Mouse (Mus musculus) embryonic fibroblast, embryonic 13.5 days (primary cell): ENCODE measurements around the gene Mastl. TPM values are rescaled to one million over a fixed set of nuclear protein-coding genes. Genes with fewer than 3 reads are reported as not detected.

Source experiments
- H3K27ac ChIP-seq: 2 replicates; pipeline ENCODE4 v1.5.1; 2012; ENCODE audit warnings: low read length, control low read depth, inconsistent platforms; ENCODE audit not compliant: insufficient read depth
- H3K4me1 ChIP-seq: 2 replicates; pipeline ENCODE4 v1.6.1; 2011; ENCODE audit warnings: low read length; ENCODE audit not compliant: control insufficient read depth, insufficient read depth
- H3K4me3 ChIP-seq: 2 replicates; pipeline ENCODE4 v1.5.1; 2011; ENCODE audit warnings: mild to moderate bottlenecking, control low read depth, low read length; ENCODE audit not compliant: insufficient read depth
- CTCF ChIP-seq: IDR thresholded peaks from 2 replicates; pipeline ENCODE4 v1.5.1; 2011; ENCODE audit warnings: mild to moderate bottlenecking, control low read depth, low read length, moderate library complexity, borderline replicate concordance; ENCODE audit not compliant: insufficient read depth
- POLR2A ChIP-seq: IDR thresholded peaks from 2 replicates; pipeline ENCODE4 v1.6.1; 2011; ENCODE audit warnings: low read depth, mild to moderate bottlenecking, control low read depth, low read length, moderate library complexity
- polyA plus RNA-seq: library from polyadenylated mRNA; stranded (reverse); fragments of >200 nt; gene quantifications from 2 replicates; pipeline ENCODE4 v1.2.4, GENCODE M21; 2011; ENCODE audit warnings: low read depth; ENCODE audit not compliant: missing spikeins, insufficient read length

Mastl gene
- polyA plus RNA-seq, 1 experiment: 20.5 TPM

GRCm38 (mm10) chr2:23068370-23068737, 87.5 kb downstream of the Mastl start:
- Histone ChIP-seq H3K4me1 (no peaks in the 10 kb centered on the region), H3K27ac (peak overlapping the region; percentile 88), H3K4me3 (peak overlapping the region; percentile 89)
- TF ChIP-seq POLR2A (0 out of 2 replicates have a peak, but pooled peaks have one; percentile 24), CTCF (no peak)

DNA sequence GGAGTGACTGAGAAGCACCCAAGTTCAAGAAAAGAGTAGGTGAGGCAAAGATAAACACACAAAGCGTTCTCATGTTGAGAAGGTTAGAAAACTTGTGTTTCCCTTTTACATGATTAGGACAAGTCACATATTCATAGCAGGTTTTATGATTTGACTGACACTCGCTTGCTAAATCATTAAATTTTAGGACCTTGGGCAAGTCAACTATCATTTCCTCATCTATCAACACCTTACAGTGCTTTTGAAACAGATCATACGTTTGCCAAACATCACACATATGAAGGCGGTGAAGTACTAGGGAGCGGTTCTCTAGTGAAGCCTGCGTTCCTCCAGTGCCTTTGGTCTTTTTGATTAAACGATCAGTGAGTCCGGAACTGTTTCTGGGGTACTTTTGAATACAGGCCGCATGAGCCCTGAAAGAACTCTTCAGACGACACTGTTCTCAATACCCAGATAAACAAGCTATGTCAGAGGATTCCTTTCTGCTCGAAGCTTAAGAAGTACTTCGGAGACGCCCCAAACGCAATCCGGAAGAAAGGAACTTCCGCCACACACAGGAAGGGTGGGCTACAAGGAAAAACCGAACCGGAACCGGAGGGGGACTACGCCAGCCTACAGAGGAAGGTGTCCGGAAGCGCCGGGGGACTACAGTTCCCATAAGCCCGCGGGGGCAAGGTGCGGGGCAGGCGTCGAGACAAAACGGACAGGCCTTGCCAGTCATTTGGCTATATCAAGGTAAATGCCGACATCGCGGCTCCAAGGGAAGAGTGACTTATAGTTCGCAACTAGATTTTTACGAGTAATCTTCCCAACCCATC, 88.1 kb downstream of the Mastl start, which contains the start of gene Acbd5:
Acbd5 (plus strand) TSS at position 616 of the 818 bp plus-strand sequence.
- H3K4me1 ChIP-seq: no peaks in the 10 kb centered on the region
- peak within 1 kb of the TSS; percentile 94 for H3K27ac ChIP-seq
- TF ChIP-seq CTCF (no peak), POLR2A (peak; percentile 82)
- H3K4me3 ChIP-seq: peak within 1 kb of the TSS; percentile 89

Other genes with a start within 250 kb of the Mastl start
- gene Abi1, start 115.8 kb downstream of the Mastl start, polyA plus RNA-seq: 135 TPM in 2 replicates
- gene Acbd5, start 87.9 kb downstream of the Mastl start, polyA plus RNA-seq: 40.7 and 48.6 TPM in 2 replicates
- 94.2 and 102 TPM in 2 replicates for gene Yme1l1, start 345 bp upstream of the Mastl start, polyA plus RNA-seq
- gene 4931423N10Rik, start 51.5 kb upstream of the Mastl start, polyA plus RNA-seq: not detected in 2 replicates
- not detected in 2 replicates for gene Nxph2, start 165.2 kb upstream of the Mastl start, polyA plus RNA-seq